13 mouse cellular contexts compared by ENCODE assay signal in the genomic region with DNA sequence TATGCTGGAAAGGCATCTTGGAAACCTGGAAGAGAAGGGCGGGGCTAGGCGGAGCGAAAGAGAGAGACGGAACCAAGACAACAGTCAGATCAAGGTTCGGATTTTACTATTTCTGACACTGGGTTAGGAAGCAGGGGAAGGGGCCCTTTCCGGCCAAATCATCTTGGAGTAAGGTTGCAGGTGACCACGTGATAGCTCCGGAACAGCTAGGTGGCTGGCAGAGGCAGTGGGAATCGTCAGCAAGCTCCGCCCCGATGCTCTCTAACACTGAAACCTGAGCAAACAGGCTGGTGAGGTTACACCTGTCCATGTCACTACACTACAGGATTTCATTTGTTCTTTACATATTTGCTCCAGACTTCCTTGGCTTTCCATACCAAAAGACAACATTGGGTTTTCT. TPM values are rescaled to one million over a fixed set of nuclear protein-coding genes. Genes with fewer than 3 reads are reported as not detected.
DNase-seq lines count a peak whose midpoint lies in the region; ATAC-seq and TF ChIP-seq lines count a peak whose summit lies in the region.
"Had no signal": no experiment of that assay in that cellular context is flagged by ENCODE, and none has a peak within 500 bp of the region (broad histone marks: within the 10 kb centered on the region; RNA-seq: fewer than 3 reads in every experiment).

No protein-coding gene starts in this region.

- H3K4me2 ChIP-seq in hindbrain, embryonic 12.5 days (replicated peaks): 0 out of 2 replicates have a peak overlapping the region, but pooled peaks have one; percentile 19
- no peak overlapping the region for H3K4me2 ChIP-seq in hindbrain, embryonic 16.5 days (ENCODE audit: low read length)
- peak overlapping the region; percentile 16; the same call in 1 of the 2 replicates for H3K4me2 ChIP-seq in limb, embryonic 11.5 days (ENCODE audit: low read depth, severe bottlenecking)
- H3K4me2 ChIP-seq: midbrain, embryonic 12.5 days; stomach, embryonic 15.5 days had no signal

- 45% methylated on average over 11 of the region's 11 CpGs for WGBS in hindbrain, embryonic 12.5 days
- WGBS in hindbrain, embryonic 16.5 days: 46% methylated on average over 11 of the region's 11 CpGs
- 35% methylated on average over 11 of the region's 11 CpGs for WGBS in limb, embryonic 11.5 days

- H3K27ac ChIP-seq in hindbrain, embryonic 12.5 days: no peak overlapping the region
- H3K27ac ChIP-seq in hindbrain, embryonic 16.5 days (ENCODE audit: low read depth, low read length): no peak overlapping the region
- peak overlapping the region; percentile 93 for H3K27ac ChIP-seq in ES-Bruce4 (ENCODE audit: insufficient read depth, low read length)
- H3K27ac ChIP-seq in limb, embryonic 11.5 days (replicated peaks; ENCODE audit: low read depth, low read length): no peak overlapping the region
- H3K27ac ChIP-seq: midbrain, embryonic 12.5 days; stomach, embryonic 15.5 days had no signal

- peak; percentile 90 for DNase-seq in R1 (ENCODE audit: low read depth, low spot score)
- no peak for DNase-seq in limb, embryonic 11.5 days (ENCODE audit: low spot score)
- DNase-seq in adipocyte (ENCODE audit: low spot score): no peak
- DNase-seq: adrenal gland, postnatal 36 days; lung, postnatal 14 days; right cerebral cortex, postnatal 4 days had no signal

- ATAC-seq in hindbrain, embryonic 12.5 days (ENCODE audit: low FRiP score): no peak
- no peak for ATAC-seq in hindbrain, embryonic 16.5 days
- no peak for ATAC-seq in limb, embryonic 11.5 days (ENCODE audit: insufficient number of reproducible peaks, low FRiP score, low TSS enrichment, low read depth)
- ATAC-seq in megakaryocyte, adult 5-6 weeks (ENCODE audit: poor library complexity, severe bottlenecking): no peak
- ATAC-seq: inflammation-experienced regulatory T-cells, adult 6 months had no signal

- peak; percentile 45; the same call in 1 of the 2 replicates for TF ChIP-seq EP300 in ES-Bruce4 (IDR thresholded peaks at IDR 0.05; ENCODE audit: insufficient read depth, low read depth, low read length)

- H3K4me1 ChIP-seq in hindbrain, embryonic 12.5 days: no peaks in the 10 kb centered on the region
- peaks cover 3% of the 10 kb centered on the region for H3K4me1 ChIP-seq in hindbrain, embryonic 16.5 days (ENCODE audit: control insufficient read depth, insufficient read depth, low read depth, low read length)
- H3K4me1 ChIP-seq in ES-Bruce4 (ENCODE audit: control insufficient read depth, insufficient read depth, low read length): peaks cover 2% of the 10 kb centered on the region
- no peaks in the 10 kb centered on the region for H3K4me1 ChIP-seq in limb, embryonic 11.5 days (ENCODE audit: control insufficient read depth, insufficient read depth, low read length)
- H3K4me1 ChIP-seq: stomach, embryonic 15.5 days had no signal

- no peak overlapping the region for H3K4me3 ChIP-seq in hindbrain, embryonic 12.5 days
- H3K4me3 ChIP-seq in hindbrain, embryonic 16.5 days (ENCODE audit: low read length): no peak overlapping the region
- H3K4me3 ChIP-seq in ES-Bruce4 (ENCODE audit: low read depth, low read length): peak overlapping the region; percentile 89
- H3K4me3 ChIP-seq in limb, embryonic 11.5 days (ENCODE audit: low read depth, low read length): no peak overlapping the region
- H3K4me3 ChIP-seq: midbrain, embryonic 12.5 days; stomach, embryonic 15.5 days had no signal

- no peaks in the 10 kb centered on the region for H3K9me3 ChIP-seq in hindbrain, embryonic 12.5 days (replicated peaks)
- H3K9me3 ChIP-seq in hindbrain, embryonic 16.5 days (ENCODE audit: control insufficient read depth, low read length): no peaks in the 10 kb centered on the region
- H3K9me3 ChIP-seq in ES-Bruce4 (replicated peaks; ENCODE audit: control insufficient read depth, insufficient read depth, low read length, poor library complexity, severe bottlenecking): no peaks in the 10 kb centered on the region
- no peaks in the 10 kb centered on the region for H3K9me3 ChIP-seq in limb, embryonic 11.5 days (ENCODE audit: control insufficient read depth, low read length)
- H3K9me3 ChIP-seq: midbrain, embryonic 12.5 days; stomach, embryonic 15.5 days had no signal

- no peaks in the 10 kb centered on the region for H3K36me3 ChIP-seq in hindbrain, embryonic 12.5 days
- H3K36me3 ChIP-seq in hindbrain, embryonic 16.5 days (ENCODE audit: control insufficient read depth, insufficient read depth, low read length): no peaks in the 10 kb centered on the region
- H3K36me3 ChIP-seq in ES-Bruce4 (ENCODE audit: control insufficient read depth, insufficient read depth, low read length, poor library complexity, severe bottlenecking): no peaks in the 10 kb centered on the region
- no peaks in the 10 kb centered on the region for H3K36me3 ChIP-seq in limb, embryonic 11.5 days (ENCODE audit: control insufficient read depth, insufficient read depth, low read length)
- H3K36me3 ChIP-seq: midbrain, embryonic 12.5 days; stomach, embryonic 15.5 days had no signal

- TF ChIP-seq POLR2A in ES-Bruce4 (IDR thresholded peaks at IDR 0.05; ENCODE audit: insufficient read depth, low read length): no peak

- no peak overlapping the region for H3K9ac ChIP-seq in hindbrain, embryonic 12.5 days
- H3K9ac ChIP-seq in hindbrain, embryonic 16.5 days (ENCODE audit: low read depth, low read length): no peak overlapping the region
- H3K9ac ChIP-seq in ES-Bruce4 (ENCODE audit: low read depth, poor library complexity, severe bottlenecking): peak overlapping the region; percentile 50
- no peak overlapping the region for H3K9ac ChIP-seq in limb, embryonic 11.5 days (ENCODE audit: low read length)
- H3K9ac ChIP-seq: midbrain, embryonic 12.5 days; stomach, embryonic 15.5 days had no signal

- TF ChIP-seq CTCF in ES-Bruce4 (IDR thresholded peaks at IDR 0.05; ENCODE audit: low read depth, low read length): no peak

- no peaks in the 10 kb centered on the region; the same call in 1 of the 2 replicates for H3K27me3 ChIP-seq in hindbrain, embryonic 12.5 days
- H3K27me3 ChIP-seq in hindbrain, embryonic 16.5 days (replicated peaks; ENCODE audit: control insufficient read depth, insufficient read depth, low read length): no peaks in the 10 kb centered on the region
- no peaks in the 10 kb centered on the region for H3K27me3 ChIP-seq in ES-Bruce4 (ENCODE audit: control insufficient read depth, insufficient read depth, low read length, poor library complexity, severe bottlenecking)
- H3K27me3 ChIP-seq in limb, embryonic 11.5 days (ENCODE audit: control insufficient read depth, insufficient read depth, low read length): no peaks in the 10 kb centered on the region
- H3K27me3 ChIP-seq: midbrain, embryonic 12.5 days; stomach, embryonic 15.5 days had no signal

RNA-seq across cellular contexts. Expression of gene Hat1, which starts 4.9 kb away (rescaled TPM):
- 94.2 and 94.9 TPM in 2 replicates for polyA plus RNA-seq in hindbrain, embryonic 12.5 days (2016; fragmentation: Nextera tagmentation; extraction: Ambion mirVana)
- polyA plus RNA-seq in hindbrain, embryonic 16.5 days (2015; fragmentation: Nextera tagmentation; extraction: Ambion mirVana): 52.2 and 54.8 TPM in 2 replicates
- polyA plus RNA-seq in ES-Bruce4 (2011; ENCODE audit: insufficient read depth, insufficient read length, low read depth, missing spikeins): 659 and 692 TPM in 2 replicates
- 168 and 180 TPM in 2 replicates for polyA plus RNA-seq in limb, embryonic 11.5 days (2014; fragmentation: Nextera tagmentation; extraction: Ambion mirVana)
- total RNA-seq in megakaryocyte, adult 5-6 weeks (2015): 115 and 152 TPM in 2 replicates
- 130 and 135 TPM in 2 replicates for total RNA-seq in megakaryocyte, adult 5-6 weeks (2017)

RNA-seq across cellular contexts. Expression of gene Slc25a12, which starts 16.3 kb away (rescaled TPM):
- 48.8 and 54.1 TPM in 2 replicates for polyA plus RNA-seq in hindbrain, embryonic 12.5 days (2016; fragmentation: Nextera tagmentation; extraction: Ambion mirVana)
- 125 and 129 TPM in 2 replicates for polyA plus RNA-seq in hindbrain, embryonic 16.5 days (2015; fragmentation: Nextera tagmentation; extraction: Ambion mirVana)
- 80.0 and 89.2 TPM in 2 replicates for polyA plus RNA-seq in ES-Bruce4 (2011; ENCODE audit: insufficient read depth, insufficient read length, low read depth, missing spikeins)
- polyA plus RNA-seq in limb, embryonic 11.5 days (2014; fragmentation: Nextera tagmentation; extraction: Ambion mirVana): 28.0 and 32.2 TPM in 2 replicates
- 39.7 and 45.8 TPM in 2 replicates for total RNA-seq in megakaryocyte, adult 5-6 weeks (2015)
- total RNA-seq in megakaryocyte, adult 5-6 weeks (2017): 36.8 and 44.4 TPM in 2 replicates
